In genomic region chr2:167014702-167015381, GRCm38 (mm10) we compare ENCODE assay signal across 8 mouse cellular contexts. TPM values are rescaled to one million over a fixed set of nuclear protein-coding genes. Genes with fewer than 3 reads are reported as not detected.
DNase-seq lines count a peak whose midpoint lies in the region; ATAC-seq lines count a peak whose summit lies in the region.

Gene Ddx27, plus strand, starts transcription at chr2:167015193.

- peak; percentile 81 for ATAC-seq in heart, embryonic 13.5 days (ENCODE audit: extremely low read depth, insufficient number of reproducible peaks, low FRiP score, low TSS enrichment)
- peak; percentile 87 for ATAC-seq in liver, embryonic 12.5 days
- ATAC-seq in stomach, embryonic 15.5 days (ENCODE audit: insufficient read depth, low FRiP score, low read depth) = peak; percentile 89

- peak; percentile 97 for DNase-seq in CD4-positive, CD25-positive, alpha-beta regulatory T cell, adult 2 months (ENCODE audit: low read depth, low spot score)
- peak; percentile 21 for DNase-seq in fat pad, adult 2 months (ENCODE audit: extremely low read depth, low read depth, low spot score)
- DNase-seq in kidney, postnatal 10 days = peak; percentile 96
- peak; percentile 87 to 90 for DNase-seq in natural killer cell, adult 2 months (ENCODE audit: low spot score in 2 of 2)

- WGBS in heart, embryonic 13.5 days = 3% methylated on average over 37 of the region's 37 CpGs
- 2% methylated on average over 37 of the region's 37 CpGs for WGBS in liver, embryonic 12.5 days (ENCODE audit: insufficient replicate concordance)
- 2% methylated on average over 37 of the region's 37 CpGs for WGBS in stomach, embryonic 15.5 days

- peak within 1 kb of the TSS; percentile 90 for H3K9ac ChIP-seq in heart, embryonic 13.5 days
- peak within 1 kb of the TSS; percentile 94 for H3K9ac ChIP-seq in liver, embryonic 12.5 days
- H3K9ac ChIP-seq in stomach, embryonic 15.5 days = peak within 1 kb of the TSS; percentile 74

- H3K9me3 ChIP-seq in heart, embryonic 13.5 days = no peaks in the 10 kb centered on the region
- no peaks in the 10 kb centered on the region for H3K9me3 ChIP-seq in liver, embryonic 12.5 days (replicated peaks)
- H3K9me3 ChIP-seq in stomach, embryonic 15.5 days = no peaks in the 10 kb centered on the region

- H3K27me3 ChIP-seq in heart, embryonic 13.5 days (replicated peaks) = no peaks in the 10 kb centered on the region
- H3K27me3 ChIP-seq in liver, embryonic 12.5 days (replicated peaks) = no peaks in the 10 kb centered on the region
- no peaks in the 10 kb centered on the region for H3K27me3 ChIP-seq in stomach, embryonic 15.5 days (replicated peaks)

- H3K4me1 ChIP-seq in brown adipose tissue, adult 24 weeks (ENCODE audit: control insufficient read depth, insufficient read depth, insufficient read length, low read length) = 0 out of 2 replicates have a peak, but pooled peaks cover 3% of the 10 kb centered on the region
- H3K4me1 ChIP-seq in heart, embryonic 13.5 days = peaks cover 19% of the 10 kb centered on the region
- peaks cover 29% of the 10 kb centered on the region for H3K4me1 ChIP-seq in liver, embryonic 12.5 days
- peaks cover 13% of the 10 kb centered on the region for H3K4me1 ChIP-seq in stomach, embryonic 15.5 days

- peak within 1 kb of the TSS; percentile 77 for H3K4me3 ChIP-seq in brown adipose tissue, adult 24 weeks (ENCODE audit: insufficient read depth, low read depth, low read length)
- H3K4me3 ChIP-seq in heart, embryonic 13.5 days = peak within 1 kb of the TSS; percentile 98
- H3K4me3 ChIP-seq in liver, embryonic 12.5 days = peak within 1 kb of the TSS; percentile 90
- H3K4me3 ChIP-seq in stomach, embryonic 15.5 days (replicated peaks) = peak within 1 kb of the TSS; percentile 83

- peak within 1 kb of the TSS; percentile 52 for H3K27ac ChIP-seq in brown adipose tissue, adult 24 weeks (replicated peaks; ENCODE audit: low read depth, low read length)
- peak within 1 kb of the TSS; percentile 79 for H3K27ac ChIP-seq in heart, embryonic 13.5 days (replicated peaks)
- peak within 1 kb of the TSS; percentile 85 for H3K27ac ChIP-seq in liver, embryonic 12.5 days
- H3K27ac ChIP-seq in stomach, embryonic 15.5 days = peak within 1 kb of the TSS; percentile 78

- peaks cover 24% of the 10 kb centered on the region for H3K36me3 ChIP-seq in heart, embryonic 13.5 days
- H3K36me3 ChIP-seq in liver, embryonic 12.5 days = peaks cover 31% of the 10 kb centered on the region
- H3K36me3 ChIP-seq in stomach, embryonic 15.5 days = peaks cover 4% of the 10 kb centered on the region

- peak within 1 kb of the TSS; percentile 97 for H3K4me2 ChIP-seq in heart, embryonic 13.5 days
- H3K4me2 ChIP-seq in liver, embryonic 12.5 days = peak within 1 kb of the TSS; percentile 91
- H3K4me2 ChIP-seq in stomach, embryonic 15.5 days = peak within 1 kb of the TSS; percentile 76

RNA-seq across cellular contexts. Expression of gene Ddx27, which starts in this region (rescaled TPM):
- 16.1 and 20.4 TPM in 2 replicates for polyA plus RNA-seq in brown adipose tissue, adult 24 weeks (2012; ENCODE audit: insufficient read depth, insufficient read length, missing spikeins)
- 31.1 and 31.6 TPM in 2 replicates for polyA plus RNA-seq in heart, embryonic 13.5 days (2015; fragmentation: Nextera tagmentation; extraction: Ambion mirVana)
- 78.8 and 79.3 TPM in 2 replicates for polyA plus RNA-seq in liver, embryonic 12.5 days (2016; fragmentation: Nextera tagmentation; extraction: Ambion mirVana)
- polyA plus RNA-seq in stomach, embryonic 15.5 days (2015; fragmentation: Nextera tagmentation; extraction: Ambion mirVana) = 47.4 and 50.4 TPM in 2 replicates

Comparison
In these comparisons a context has a peak if more than half of its experiments do, and no peak if none do; other contexts are left out.
1. Peak in every context shown above with its lines: DNase-seq, ATAC-seq, H3K4me3 ChIP-seq and H3K27ac ChIP-seq.
2. DNase-seq: peak in every context shown above with its lines; median percentile 97 in CD4-positive, CD25-positive, alpha-beta regulatory T cell, adult 2 months; 96 in kidney, postnatal 10 days; 88 in natural killer cell, adult 2 months; 21 in fat pad, adult 2 months.